Mouse (Mus musculus) forebrain, embryonic 11.5 days (tissue): Measurements from ENCODE around the gene Pard3. TPM values are rescaled to one million over a fixed set of nuclear protein-coding genes. Genes with fewer than 3 reads are reported as not detected.

Experiments
- ATAC-seq: fragments of 200-750 bp; cut with Nextera tagmentation; replicated peaks from 2 replicates; pipeline ENCODE4 v1.8.0; 2017; ENCODE audit warnings: moderate TSS enrichment; ENCODE audit not compliant: low FRiP score
- DNase-seq: peaks from one replicate; pipeline ENCODE4 v3.0.0-alpha.2; 2017; ENCODE audit warnings: low spot score
- H3K27ac ChIP-seq: fragments of 300-500 bp; sonication (generic); 2 replicates; pipeline ENCODE4 v1.5.1; 2014; ENCODE audit warnings: low read depth, low read length
- H3K27me3 ChIP-seq: fragments of 300-500 bp; sonication (generic); 2 replicates; pipeline ENCODE4 v1.6.1; 2014; ENCODE audit warnings: mild to moderate bottlenecking, low read length, mixed read lengths; ENCODE audit not compliant: control insufficient read depth, insufficient read depth
- H3K36me3 ChIP-seq: fragments of 300-500 bp; sonication (generic); 2 replicates; pipeline ENCODE4 v1.6.1; 2014; ENCODE audit warnings: mild to moderate bottlenecking, low read length, moderate library complexity, mixed read lengths; ENCODE audit not compliant: control insufficient read depth, insufficient read depth
- H3K4me1 ChIP-seq: fragments of 300-500 bp; sonication (generic); replicated peaks from 2 replicates; pipeline ENCODE4 v1.6.1; 2014; ENCODE audit warnings: low read length, mixed read lengths; ENCODE audit not compliant: control insufficient read depth, insufficient read depth
- H3K4me2 ChIP-seq: fragments of 300-500 bp; sonication (generic); 2 replicates; pipeline ENCODE4 v1.6.1; 2014; ENCODE audit warnings: low read depth, mild to moderate bottlenecking, low read length, moderate library complexity, mixed read lengths; ENCODE audit not compliant: severe bottlenecking
- H3K4me3 ChIP-seq: fragments of 300-500 bp; sonication (generic); 2 replicates; pipeline ENCODE4 v1.5.1; 2014; ENCODE audit warnings: low read depth, low read length
- H3K9ac ChIP-seq: fragments of 300-500 bp; sonication (generic); 2 replicates; pipeline ENCODE4 v1.6.1; 2014; ENCODE audit warnings: low read length
- H3K9me3 ChIP-seq: fragments of 300-500 bp; sonication (generic); 2 replicates; pipeline ENCODE4 v1.6.1; 2016; ENCODE audit warnings: low read length, mixed read lengths; ENCODE audit not compliant: control insufficient read depth
- WGBS: fragments of 180-500 bp; shearing (Covaris S2); extraction: QIAGEN DNeasy Blood & Tissue Kit; methylation state at CpG from one replicate; pipeline ENCODE4 v1.1.7; 2014; 5-methylcytosine and 5-hydroxymethylcytosine counted together
- polyA plus RNA-seq: library from polyadenylated mRNA; unstranded; fragments of >200 nt; fragmentation: Nextera tagmentation; extraction: Ambion mirVana; gene quantifications from 2 replicates; pipeline ENCODE4 v1.2.1, GENCODE M21; 2014

The Pard3 gene
- polyA plus RNA-seq, 1 experiment from 2014 or later = 39.8 TPM

GRCm38 (mm10) chr8:127113209-127113608 is 49.5 kb downstream of the Pard3 start:
- Histone ChIP-seq H3K4me3 (no peak overlapping the region), H3K27ac (no peak overlapping the region), H3K9me3 (no peaks in the 10 kb centered on the region), H3K9ac (no peak overlapping the region), H3K4me2 (no peak overlapping the region), H3K4me1 (no peaks in the 10 kb centered on the region), H3K27me3 (no peaks in the 10 kb centered on the region), H3K36me3 (no peaks in the 10 kb centered on the region)
- 93% methylated on average over 5 of the region's 5 CpGs for WGBS
- ATAC-seq (no peak), DNase-seq (no peak)

DNA sequence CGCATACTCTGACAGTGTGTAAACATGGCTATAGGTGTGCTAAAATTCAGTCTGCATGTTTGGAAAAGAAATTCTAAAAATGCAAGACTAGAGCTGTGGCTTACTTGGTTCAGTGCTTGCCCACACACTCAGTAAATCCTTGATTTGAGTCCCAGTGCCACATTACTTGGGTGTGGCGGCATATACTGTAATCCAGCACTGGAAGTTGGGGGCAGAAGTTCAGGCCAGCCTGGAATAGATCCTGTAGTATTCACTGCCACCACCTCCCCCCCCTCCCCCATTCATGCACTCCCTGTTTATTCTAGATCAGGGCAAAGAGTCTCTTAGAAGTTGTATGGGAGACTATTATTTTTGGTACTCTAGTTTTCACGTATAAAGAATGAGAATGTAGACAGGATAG is 52.1 kb downstream of the Pard3 start:
- Histone ChIP-seq H3K4me1 (no peaks in the 10 kb centered on the region), H3K4me3 (no peak overlapping the region), H3K27ac (no peak overlapping the region), H3K36me3 (no peaks in the 10 kb centered on the region), H3K4me2 (no peak overlapping the region), H3K9ac (no peak overlapping the region), H3K27me3 (no peaks in the 10 kb centered on the region), H3K9me3 (no peaks in the 10 kb centered on the region)
- no peak for ATAC-seq
- 94% methylated on average over 3 of the region's 3 CpGs for WGBS
- DNase-seq = no peak

GRCm38 (mm10) chr8:127118373-127118861 is 54.7 kb downstream of the Pard3 start:
- Histone ChIP-seq H3K27me3 (no peaks in the 10 kb centered on the region), H3K36me3 (no peaks in the 10 kb centered on the region), H3K9ac (no peak overlapping the region), H3K27ac (no peak overlapping the region), H3K9me3 (no peaks in the 10 kb centered on the region), H3K4me2 (no peak overlapping the region), H3K4me3 (no peak overlapping the region), H3K4me1 (no peaks in the 10 kb centered on the region)
- no peak for ATAC-seq
- DNase-seq = no peak
- 79% methylated on average over 11 of the region's 11 CpGs for WGBS

DNA sequence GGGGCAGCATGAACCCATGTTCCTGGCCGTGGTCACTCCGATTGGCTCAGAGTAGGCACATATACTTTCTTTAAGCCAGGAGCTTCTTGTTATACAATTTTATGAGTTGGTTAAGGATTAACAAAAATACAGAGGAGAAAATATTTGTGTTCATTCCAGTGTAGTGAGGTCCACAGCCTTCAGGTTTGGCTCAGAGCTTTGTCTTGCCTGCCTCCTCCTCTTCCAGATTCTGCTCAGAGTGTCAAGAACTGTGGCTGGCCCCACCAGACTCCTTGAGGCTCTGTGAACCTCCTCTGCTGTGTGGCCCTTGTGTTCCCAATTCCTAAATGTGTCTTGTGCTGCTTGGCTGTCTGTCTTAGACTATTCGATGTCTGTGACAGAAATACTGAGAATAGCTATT is 59.7 kb downstream of the Pard3 start:
- no peaks in the 10 kb centered on the region for H3K36me3 ChIP-seq
- H3K4me3 ChIP-seq = no peak overlapping the region
- H3K9ac ChIP-seq = no peak overlapping the region
- H3K4me1 ChIP-seq = peaks cover 4% of the 10 kb centered on the region; the same call in 1 of the 2 replicates
- DNase-seq (no peak), ATAC-seq (no peak)
- no peaks in the 10 kb centered on the region for H3K9me3 ChIP-seq
- no peak overlapping the region; the same call in 1 of the 2 replicates for H3K27ac ChIP-seq
- H3K4me2 ChIP-seq = no peak overlapping the region
- H3K27me3 ChIP-seq = no peaks in the 10 kb centered on the region
- 93% methylated on average over 3 of the region's 3 CpGs for WGBS

DNA sequence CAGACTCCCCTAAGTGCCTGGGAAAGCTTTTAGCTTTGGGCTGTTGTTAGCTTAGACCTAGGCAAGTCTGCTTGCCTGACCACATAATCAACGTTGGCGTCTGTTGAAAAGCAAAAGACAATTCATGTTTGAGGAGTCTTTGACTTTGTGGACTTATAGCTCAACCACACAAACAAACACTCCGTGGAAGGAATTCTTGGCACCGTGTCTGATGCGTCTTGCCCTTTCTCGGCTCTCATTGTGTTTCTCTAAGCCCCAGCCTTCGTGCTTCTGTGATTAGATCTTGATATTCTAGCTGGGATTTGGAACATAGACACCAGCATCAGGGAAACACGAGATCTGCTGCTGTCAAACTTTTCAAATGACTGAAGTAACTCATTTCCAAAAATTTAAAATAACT is 61.1 kb downstream of the Pard3 start:
- peaks cover 4% of the 10 kb centered on the region; the same call in 1 of the 2 replicates for H3K4me1 ChIP-seq
- 60% methylated on average over 8 of the region's 8 CpGs for WGBS
- H3K4me3 ChIP-seq = no peak overlapping the region
- ATAC-seq = no peak
- H3K27ac ChIP-seq = no peak overlapping the region
- H3K9me3 ChIP-seq = no peaks in the 10 kb centered on the region
- H3K36me3 ChIP-seq = no peaks in the 10 kb centered on the region
- H3K27me3 ChIP-seq = no peaks in the 10 kb centered on the region
- no peak for DNase-seq
- no peak overlapping the region for H3K9ac ChIP-seq
- no peak overlapping the region for H3K4me2 ChIP-seq

- no peaks in the 10 kb centered on the region for H3K36me3 ChIP-seq
- H3K4me2 ChIP-seq = no peak overlapping the region
- no peak overlapping the region for H3K4me3 ChIP-seq
- H3K9me3 ChIP-seq = no peaks in the 10 kb centered on the region
- ATAC-seq (0 out of 2 replicates have a peak, but pooled peaks have one; percentile 21), DNase-seq (peak; percentile 62)
- H3K9ac ChIP-seq = no peak overlapping the region
- H3K4me1 ChIP-seq = peaks cover 4% of the 10 kb centered on the region; the same call in 1 of the 2 replicates
- no peaks in the 10 kb centered on the region for H3K27me3 ChIP-seq
- WGBS = 24% methylated on average over 11 of the region's 11 CpGs
- H3K27ac ChIP-seq = no peak overlapping the region
These were observed 62.3 kb downstream of the Pard3 start for GRCm38 (mm10) chr8:127125686-127126683.

GRCm38 (mm10) chr8:127128781-127129396 is 65.2 kb downstream of the Pard3 start:
- H3K9me3 ChIP-seq = no peaks in the 10 kb centered on the region
- no peak for ATAC-seq
- no peak overlapping the region for H3K4me3 ChIP-seq
- no peak overlapping the region for H3K4me2 ChIP-seq
- H3K36me3 ChIP-seq = no peaks in the 10 kb centered on the region
- no peak for DNase-seq
- peaks cover 4% of the 10 kb centered on the region; the same call in 1 of the 2 replicates for H3K4me1 ChIP-seq
- no peak overlapping the region for H3K9ac ChIP-seq
- WGBS = 49% methylated on average over 8 of the region's 8 CpGs
- no peak overlapping the region for H3K27ac ChIP-seq
- no peaks in the 10 kb centered on the region for H3K27me3 ChIP-seq

GRCm38 (mm10) chr8:127134327-127134726 is 70.6 kb downstream of the Pard3 start:
- DNase-seq (no peak), ATAC-seq (no peak)
- no peaks in the 10 kb centered on the region for H3K27me3 ChIP-seq
- no peaks in the 10 kb centered on the region for H3K4me1 ChIP-seq
- H3K4me3 ChIP-seq = no peak overlapping the region
- H3K36me3 ChIP-seq = no peaks in the 10 kb centered on the region
- H3K27ac ChIP-seq = no peak overlapping the region
- 90% methylated on average over 5 of the region's 5 CpGs for WGBS
- no peak overlapping the region for H3K4me2 ChIP-seq
- H3K9me3 ChIP-seq = no peaks in the 10 kb centered on the region
- no peak overlapping the region for H3K9ac ChIP-seq
